Mouse (Mus musculus) lung, embryonic 15.5 days (tissue): Measurements from ENCODE around the gene Sav1. TPM values are rescaled to one million over a fixed set of nuclear protein-coding genes. Genes with fewer than 3 reads are reported as not detected.

ENCODE experiments used
- polyA plus RNA-seq: library from polyadenylated mRNA; unstranded; fragments of >200 nt; fragmentation: Nextera tagmentation; extraction: Ambion mirVana; gene quantifications from 2 replicates; pipeline ENCODE4 v1.2.1, GENCODE M21; 2015

Sav1 gene
- polyA plus RNA-seq, 1 experiment from 2014 or later: 9.0 TPM

Other genes starting within 250 kb of the Sav1 start
- gene Cdkl1, start 195.7 kb downstream of the Sav1 start, polyA plus RNA-seq: 1.4 and 1.6 TPM in 2 replicates
- 3.0 and 3.3 TPM in 2 replicates for gene Atl1, start 94.4 kb downstream of the Sav1 start, polyA plus RNA-seq
- 34.2 and 35.6 TPM in 2 replicates for gene Map4k5, start 93.8 kb downstream of the Sav1 start, polyA plus RNA-seq
- 13.1 and 14.6 TPM in 2 replicates for gene Nin, start 126.7 kb upstream of the Sav1 start, polyA plus RNA-seq
- 0.11 TPM in 1 of 2 replicates, not detected in the other for gene Abhd12b, start 167.1 kb upstream of the Sav1 start, polyA plus RNA-seq
- 58.7 and 65.4 TPM in 2 replicates for gene Pygl, start 244.5 kb upstream of the Sav1 start, polyA plus RNA-seq